Mouse (Mus musculus): ENCODE measurements around the gene Rbfox3.

DNA sequence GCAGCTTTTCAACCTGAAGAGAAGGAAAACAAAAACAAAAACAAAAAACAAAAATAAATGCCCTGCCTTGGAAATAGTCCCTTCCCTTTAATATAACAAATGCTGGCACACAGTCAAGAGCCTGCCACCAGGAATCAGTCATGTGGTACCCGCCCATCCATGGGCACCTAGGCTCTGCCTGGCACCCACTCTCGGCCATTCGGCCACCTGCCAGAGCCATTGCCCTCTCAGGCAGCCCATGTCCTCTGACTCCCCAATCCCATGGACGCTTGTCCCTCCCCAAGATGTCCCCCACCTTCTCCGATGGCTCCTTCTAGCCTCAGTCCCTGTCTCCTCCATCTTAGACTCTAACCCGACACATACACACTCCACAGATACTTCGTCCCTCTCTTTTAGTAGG, 100.0 kb downstream of the Rbfox3 start:
- no peak for TF ChIP-seq CTCF (IDR thresholded peaks at IDR 0.05; ENCODE audit: control insufficient read depth, insufficient read depth, low read length)
- TF ChIP-seq POLR2A (IDR thresholded peaks at IDR 0.05; ENCODE audit: borderline replicate concordance, control insufficient read depth, low read depth, low read length) = no peak
